Mouse (Mus musculus): Measurements from ENCODE around the gene C730034F03Rik.

DNA sequence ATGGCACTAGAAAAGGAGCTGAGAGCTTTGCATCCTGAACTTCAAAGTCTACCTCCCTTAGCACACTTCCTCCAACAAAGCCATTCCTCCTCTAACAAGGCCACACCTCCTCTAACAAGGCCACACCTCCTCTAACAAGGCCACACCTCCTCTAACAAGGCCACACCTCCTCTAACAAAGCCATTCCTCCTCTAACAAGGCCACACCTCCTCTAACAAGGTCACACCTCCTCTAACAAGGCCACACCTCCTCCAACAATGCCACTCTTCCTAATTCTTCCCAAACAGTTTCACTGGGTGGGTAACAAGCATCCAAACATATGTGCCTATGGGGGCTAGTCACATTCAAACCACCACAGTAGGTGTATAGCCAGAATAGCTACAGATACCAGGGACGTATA, 26.9 kb upstream of the C730034F03Rik start:
- TF ChIP-seq CTCF (IDR thresholded peaks at IDR 0.05; ENCODE audit: control insufficient read depth, insufficient read depth, insufficient replicate concordance, low read depth, low read length) = no peak
- TF ChIP-seq POLR2A (IDR thresholded peaks at IDR 0.05; ENCODE audit: control insufficient read depth, low read depth, low read length) = no peak

All from testis, adult 2 months (tissue).